Mouse (Mus musculus) cerebellum, postnatal 14 days (tissue): ENCODE results near the gene Ldah.
"Not testable (repeated sequence)": the region's sequence is repeated elsewhere in the genome, so short reads cannot be mapped to it uniquely, and the experiment has no call there.

ENCODE experiments used
- DNase-seq, 2 experiments: peaks; one replicate each; pipeline ENCODE4 v3.0.0; 2021; ENCODE audit warnings: mixed read lengths in 2 of 2

The Ldah gene

GRCm38 (mm10) chr12:8207978-8208403 is at the start of gene Ldah:
Gene Ldah, plus strand, starts transcription at chr12:8208107.
- peak; percentile 94 to 96 for DNase-seq

- no peak for DNase-seq
These were observed 40.2 kb upstream of the Ldah start for GRCm38 (mm10) chr12:8167743-8168142.

DNA sequence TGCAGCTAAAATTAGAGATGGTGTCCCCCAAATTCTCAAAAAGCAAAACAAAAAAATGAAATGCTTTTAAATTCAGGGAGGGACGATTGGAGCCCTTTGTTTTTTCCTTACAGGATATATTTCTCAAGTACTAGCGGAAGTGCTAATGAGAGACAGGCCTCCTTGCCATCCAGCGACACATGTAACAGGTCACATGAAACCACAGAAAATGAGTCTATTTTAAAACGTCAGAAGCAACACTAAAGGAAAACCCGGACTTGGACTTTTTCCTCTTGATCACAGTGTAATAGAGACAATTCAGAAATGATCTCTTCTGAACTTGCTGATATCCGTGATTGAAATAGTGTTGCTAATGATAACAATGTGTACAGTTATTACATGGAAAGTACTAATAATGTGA is 27.0 kb upstream of the Ldah start:
- DNase-seq, result no peak

DNA sequence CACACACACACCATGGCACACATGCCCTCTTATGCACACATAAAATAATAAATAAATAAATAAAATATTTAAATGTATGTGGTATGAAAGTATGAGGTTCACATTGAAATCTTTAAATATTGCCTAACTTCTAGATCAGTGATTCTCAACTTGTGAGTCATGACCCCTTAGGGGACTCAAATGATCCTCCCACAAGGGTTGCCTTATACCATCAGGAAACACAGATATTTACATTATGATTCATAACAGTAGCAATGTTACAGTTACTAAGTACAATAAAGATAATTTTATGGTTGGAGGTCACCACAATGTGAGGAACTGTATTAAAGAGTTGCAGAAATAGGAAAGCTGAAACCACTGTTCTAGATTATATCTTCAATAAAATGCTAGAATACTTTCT is 26.2 kb upstream of the Ldah start:
- DNase-seq, result no peak

DNA sequence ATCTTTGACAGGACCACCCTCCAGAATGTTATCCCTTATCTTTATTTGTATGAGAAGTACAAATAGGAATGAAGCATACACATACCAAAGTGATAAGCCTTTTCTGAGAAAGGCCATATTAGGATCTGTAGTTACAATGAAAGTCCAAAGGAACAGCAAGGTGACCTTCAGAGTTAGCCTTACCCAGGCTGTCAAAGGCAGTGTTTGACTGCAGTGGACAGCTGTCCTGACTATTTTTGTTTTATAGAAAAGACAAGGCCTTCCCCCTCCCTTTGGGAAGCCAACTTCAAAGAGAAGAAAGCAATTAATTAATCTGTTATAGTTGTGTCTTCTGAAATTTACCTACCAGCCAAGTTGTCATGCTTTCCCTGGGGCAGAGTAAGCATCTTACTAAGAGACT is 23.4 kb upstream of the Ldah start:
- no peak for DNase-seq

DNA sequence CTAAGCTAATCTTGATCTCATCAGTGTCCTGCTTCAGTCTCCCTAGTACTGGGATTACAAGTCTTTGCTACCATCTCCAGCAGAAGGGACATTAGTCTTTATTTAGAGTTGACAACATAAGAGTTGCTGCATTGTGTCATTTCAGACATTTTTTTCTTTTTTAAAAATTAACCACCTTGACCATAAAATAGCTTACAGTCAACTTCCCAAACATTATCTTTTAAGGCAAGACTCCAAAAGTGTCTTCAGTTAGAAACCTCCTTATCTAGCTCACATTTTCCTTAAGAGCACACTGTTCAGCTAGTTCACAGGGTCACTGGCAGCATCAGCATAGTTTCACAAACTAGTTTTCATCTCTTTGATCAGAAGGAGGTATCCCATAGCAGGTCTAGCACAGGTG is 19.7 kb upstream of the Ldah start:
- DNase-seq, result no peak

GRCm38 (mm10) chr12:8188796-8189535 is 18.9 kb upstream of the Ldah start:
- DNase-seq, result not testable (repeated sequence)

DNA sequence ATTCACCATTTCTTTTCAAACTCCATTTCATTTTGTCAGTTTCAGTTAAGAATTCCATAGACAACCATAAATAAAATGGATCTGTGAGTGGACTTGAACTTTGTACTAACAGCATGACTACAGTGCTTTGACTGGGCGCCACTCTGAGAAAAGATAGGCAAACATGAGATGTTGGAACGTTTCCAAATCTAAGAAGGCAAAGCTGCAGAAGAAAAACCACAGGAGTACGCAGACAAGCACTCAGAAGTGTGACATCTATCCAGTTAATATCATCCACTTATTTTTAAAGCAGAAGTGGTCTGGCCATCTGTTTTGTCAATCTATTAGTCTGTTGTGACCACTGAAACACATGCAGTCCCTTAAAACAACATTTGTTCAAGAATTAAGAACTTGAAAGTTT is 18.2 kb upstream of the Ldah start:
- DNase-seq, result no peak

DNA sequence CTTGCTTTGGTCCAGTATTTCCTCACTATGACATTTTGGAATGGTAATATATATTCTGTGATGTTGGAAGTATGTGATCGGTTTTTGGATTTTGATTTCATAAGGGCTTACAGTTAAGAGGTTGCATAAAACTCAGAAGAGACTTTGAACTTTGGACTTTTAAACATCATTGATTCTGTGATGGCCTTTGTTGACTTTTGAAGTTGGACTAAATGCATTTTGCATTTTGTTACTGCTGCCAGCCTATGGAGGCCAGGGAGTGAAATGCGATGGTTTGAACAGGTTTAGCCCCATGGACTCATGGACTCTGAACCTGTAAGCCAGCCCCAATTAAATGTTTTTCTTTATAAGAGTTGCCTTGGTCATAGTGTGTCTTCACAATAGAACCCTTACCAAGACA is 2.2 kb upstream of the Ldah start:
- no peak for DNase-seq

DNA sequence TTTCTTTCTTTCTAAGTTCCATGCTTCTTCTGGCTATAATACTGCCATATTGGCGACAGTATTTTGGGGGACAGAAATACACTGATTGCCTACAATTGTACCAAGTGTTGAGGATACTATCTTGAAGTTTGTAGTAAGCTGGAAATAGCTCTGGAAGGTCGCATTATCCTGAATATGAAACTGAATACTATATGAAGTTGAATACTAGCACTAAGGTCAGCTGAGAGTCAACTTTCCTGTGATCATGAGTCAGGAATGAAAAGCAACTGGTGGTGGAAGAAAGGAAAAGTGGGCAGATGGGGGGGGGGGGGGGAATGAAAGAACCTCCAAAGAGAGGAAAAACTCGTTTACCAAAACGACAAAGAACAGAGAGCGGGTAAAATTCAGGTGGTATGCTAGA is 329 bp upstream of the Ldah start:
- no peak for DNase-seq

GRCm38 (mm10) chr12:8216392-8217280 is 8.7 kb downstream of the Ldah start:
- no peak for DNase-seq

DNA sequence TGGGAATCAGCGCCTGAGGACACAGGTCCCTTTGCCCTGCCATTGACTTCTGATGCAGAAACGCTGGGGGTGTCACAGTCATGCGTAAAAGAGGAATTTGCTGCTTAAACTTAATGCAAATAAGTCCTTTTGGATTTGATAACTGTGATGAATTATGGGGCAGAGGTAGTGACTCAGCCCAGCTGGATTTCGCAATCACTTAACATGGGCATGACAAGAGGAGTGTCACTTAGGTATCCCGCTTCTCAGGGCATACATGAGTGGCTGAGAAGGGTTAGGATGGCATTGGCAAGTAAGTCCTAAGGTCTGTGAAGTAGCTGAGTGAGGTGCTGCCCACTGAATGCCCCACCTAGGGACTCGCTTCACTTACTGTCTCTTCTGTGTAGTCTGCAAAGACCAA is 15.1 kb downstream of the Ldah start:
- no peak for DNase-seq

DNA sequence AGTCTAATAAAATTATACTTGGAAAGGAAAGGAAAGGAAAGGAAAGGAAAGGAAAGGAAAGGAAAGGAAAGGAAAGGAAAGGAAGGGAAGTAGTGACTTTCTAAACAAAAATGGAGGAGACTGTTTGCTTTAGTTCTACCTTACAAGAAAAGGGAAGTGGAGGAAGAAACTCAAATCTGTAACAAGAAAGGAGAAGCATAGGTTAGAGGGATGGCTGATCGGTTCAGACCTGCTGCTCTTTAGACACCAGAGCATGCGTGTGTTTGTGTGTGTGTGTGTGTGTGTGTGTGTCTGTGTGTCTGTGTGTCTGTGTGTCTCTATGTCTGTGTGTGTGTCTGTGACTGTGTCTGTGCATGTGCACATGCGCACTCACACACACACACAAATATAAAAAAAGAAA is 23.2 kb downstream of the Ldah start:
- DNase-seq, result no peak

DNA sequence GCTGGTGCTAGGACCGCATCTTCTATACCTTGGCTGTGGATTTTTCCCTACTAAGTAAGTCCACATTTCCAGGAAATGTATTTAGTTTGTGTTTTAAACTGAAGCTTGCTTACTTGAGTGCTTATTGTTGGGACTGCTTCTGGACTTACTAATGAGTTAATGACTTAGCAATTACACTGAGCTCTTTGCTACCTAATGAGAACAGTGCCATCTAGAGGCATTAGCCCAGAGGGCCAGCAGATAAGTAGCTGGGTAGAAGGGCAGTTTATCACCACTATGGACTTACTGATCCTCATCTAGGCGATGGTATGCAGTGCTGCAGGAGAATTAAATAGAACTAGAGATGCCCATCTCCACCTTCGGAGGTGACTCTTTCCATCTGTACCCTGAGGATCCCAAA is 24.8 kb downstream of the Ldah start:
- peak; percentile 31 to 41 for DNase-seq

DNA sequence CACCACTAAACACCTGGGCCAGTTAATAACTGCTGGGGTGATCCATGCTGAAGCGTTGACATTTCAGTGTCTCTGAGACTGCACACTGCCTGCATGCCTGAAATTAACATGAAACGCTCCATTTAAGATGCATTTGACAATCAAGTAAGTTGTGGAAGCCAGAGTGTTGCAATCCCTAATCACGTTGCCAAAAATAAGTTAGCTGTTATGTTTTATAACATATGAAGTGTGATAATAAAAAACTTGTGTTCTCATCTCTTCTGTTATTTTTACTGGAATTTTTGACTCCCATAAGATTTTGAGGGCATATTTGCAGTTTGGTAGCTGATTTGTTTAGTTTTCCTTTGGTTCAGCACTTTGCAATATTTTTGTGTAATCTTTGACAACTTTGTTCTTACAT is 34.3 kb downstream of the Ldah start:
- DNase-seq, result no peak

- DNase-seq, result no peak
These were observed 36.8 kb downstream of the Ldah start for GRCm38 (mm10) chr12:8244746-8245145.

DNA sequence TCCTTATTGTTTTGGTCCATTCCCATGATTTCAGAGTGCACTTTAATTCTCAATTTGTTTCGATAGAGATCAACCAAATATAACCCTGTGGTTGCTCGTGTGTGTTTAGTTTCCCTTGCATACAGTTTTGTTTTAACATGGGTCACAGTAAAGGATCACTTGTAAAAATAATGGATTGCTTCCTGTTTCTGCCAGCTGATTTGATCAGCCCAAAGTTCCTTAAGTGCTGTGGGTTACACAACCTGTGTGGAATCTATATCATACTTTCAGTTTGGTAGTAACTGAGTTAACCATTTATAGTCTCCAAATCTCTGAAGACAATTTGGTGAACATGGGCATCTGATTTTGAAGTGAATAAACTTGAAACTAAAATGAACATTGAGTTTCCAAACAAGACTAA is 52.4 kb downstream of the Ldah start:
- no peak for DNase-seq

GRCm38 (mm10) chr12:8266311-8266710 is 58.4 kb downstream of the Ldah start:
- DNase-seq, result no peak

DNA sequence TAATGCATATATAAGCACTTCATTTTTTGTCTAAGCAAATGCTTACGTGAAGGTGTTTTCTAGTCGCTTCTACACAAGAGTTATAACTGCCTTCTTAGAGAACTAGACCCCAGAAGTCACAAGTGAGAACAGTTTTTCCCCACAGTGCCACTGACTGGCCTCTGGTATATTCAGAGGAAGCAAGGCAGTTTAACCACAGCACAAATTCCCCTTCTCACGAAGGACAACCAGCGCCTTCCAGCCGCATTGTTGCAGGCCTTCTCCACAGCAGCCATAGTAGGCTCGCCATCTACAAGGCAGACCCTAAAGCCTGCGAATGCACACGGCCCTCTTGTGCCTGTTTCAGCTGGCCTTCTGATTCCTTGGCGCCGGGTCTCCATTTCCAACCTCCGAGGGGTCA is 61.7 kb downstream of the Ldah start:
- DNase-seq, result no peak

DNA sequence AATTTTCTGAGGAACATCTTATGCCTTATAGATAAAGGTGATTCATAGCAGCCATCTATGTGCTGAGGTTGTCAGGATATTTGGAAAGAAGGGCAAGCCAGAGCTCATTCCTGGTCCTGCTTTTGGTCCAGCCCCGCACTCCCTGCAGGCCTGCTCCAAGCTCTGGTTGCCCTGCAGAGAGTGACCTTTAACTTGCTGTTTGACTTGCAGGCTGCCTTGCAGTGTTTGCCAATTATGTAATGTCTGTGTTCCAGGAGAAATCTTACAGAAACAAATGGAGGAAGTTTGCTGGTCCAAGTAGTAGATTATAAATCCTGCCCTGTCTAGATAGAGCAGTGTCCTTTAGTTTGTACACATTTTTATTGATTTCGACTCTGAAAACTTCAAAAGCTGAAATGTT is 63.5 kb downstream of the Ldah start:
- no peak for DNase-seq

DNA sequence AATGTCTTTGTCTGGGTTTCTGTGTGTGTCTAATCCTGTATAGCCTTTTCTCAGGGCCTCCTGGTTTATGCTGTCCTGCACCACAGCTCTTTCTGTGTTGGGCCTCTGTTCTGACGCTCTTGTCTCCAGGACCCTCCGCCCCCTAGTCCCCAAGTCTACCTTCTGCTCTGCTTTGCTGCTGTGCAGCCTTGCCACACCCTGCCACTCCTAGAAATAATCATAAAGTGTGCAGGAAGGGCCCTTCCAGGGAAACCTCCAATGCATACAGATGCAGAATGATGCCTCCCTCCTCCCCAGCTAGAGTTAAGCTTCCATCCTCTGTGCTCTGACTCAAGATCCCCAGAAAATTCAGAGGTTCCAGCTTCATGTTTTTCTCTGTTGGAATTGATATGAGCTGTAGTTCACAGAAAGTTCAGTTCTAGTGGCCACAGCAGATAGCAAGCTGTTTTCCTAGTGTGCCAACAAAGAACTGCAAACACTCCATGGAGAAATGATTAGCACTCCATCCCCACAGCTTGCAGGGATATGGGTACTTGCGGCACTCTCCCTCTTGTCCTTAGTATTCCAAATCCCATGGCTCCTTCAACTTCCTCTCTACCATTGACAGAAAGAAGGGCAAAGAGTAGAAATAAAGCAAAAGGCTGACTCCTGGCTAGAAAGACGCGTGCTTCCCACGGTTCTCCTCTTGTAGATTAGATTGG is 65.7 kb downstream of the Ldah start:
- no peak for DNase-seq

DNA sequence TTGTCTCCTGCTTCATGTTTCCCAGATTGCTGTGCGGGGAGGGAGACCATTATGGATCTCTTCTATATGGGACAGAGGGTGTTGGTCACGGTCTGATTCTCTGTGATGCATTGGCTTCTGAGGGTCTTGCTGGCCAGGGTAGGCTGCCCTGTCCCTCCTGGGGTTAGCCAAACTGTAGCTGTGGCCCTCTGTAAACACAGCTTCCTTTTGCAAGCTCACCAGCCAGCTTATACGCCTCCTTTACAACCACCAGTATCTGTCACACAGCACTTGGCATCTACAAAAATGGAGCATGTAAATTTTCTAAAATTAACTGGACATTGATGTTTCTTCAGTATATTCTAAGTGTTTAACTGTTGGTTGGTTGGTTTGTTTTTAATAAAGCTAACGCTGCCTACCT is 67.5 kb downstream of the Ldah start:
- no peak for DNase-seq

DNA sequence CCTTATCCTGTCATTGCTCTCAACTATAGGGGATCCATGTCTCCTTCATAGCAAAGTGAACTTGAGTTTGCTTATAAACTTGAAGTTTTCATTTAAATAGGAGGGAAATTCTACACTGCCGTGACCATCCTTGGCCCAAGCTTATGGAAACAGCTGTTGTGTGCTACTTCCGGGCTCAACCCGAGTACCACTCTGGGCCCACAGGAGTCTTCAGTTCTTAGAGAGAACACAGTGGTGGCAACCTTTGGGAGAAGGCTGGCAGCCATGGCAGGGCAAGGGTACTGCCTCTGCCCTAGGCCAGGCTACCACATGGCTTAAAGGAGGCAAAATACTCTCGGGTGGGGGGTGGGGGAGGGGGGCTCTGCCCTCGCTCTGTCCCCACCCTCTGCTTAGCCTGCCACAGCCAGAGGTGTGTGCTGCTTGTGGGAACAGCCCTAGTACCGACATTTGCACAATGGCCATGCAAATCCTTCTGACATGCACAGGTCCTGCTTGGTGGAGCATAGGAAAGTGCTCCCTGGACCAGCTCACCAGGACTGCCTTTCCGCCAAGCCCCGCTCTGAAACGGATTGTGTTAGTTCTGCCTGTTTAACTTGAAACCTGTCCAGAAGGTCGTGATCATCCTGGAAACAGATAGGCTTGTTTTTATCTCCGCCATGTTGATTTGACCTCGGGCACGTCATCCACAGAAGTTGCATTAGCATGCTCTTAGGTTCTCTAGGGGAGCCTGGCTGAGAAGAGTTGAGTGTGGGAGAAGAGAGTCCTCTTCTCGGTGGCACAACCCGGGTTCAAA is 73.5 kb downstream of the Ldah start:
- DNase-seq, result no peak
